20 mouse cellular contexts compared by ENCODE assay signal in the genomic region with DNA sequence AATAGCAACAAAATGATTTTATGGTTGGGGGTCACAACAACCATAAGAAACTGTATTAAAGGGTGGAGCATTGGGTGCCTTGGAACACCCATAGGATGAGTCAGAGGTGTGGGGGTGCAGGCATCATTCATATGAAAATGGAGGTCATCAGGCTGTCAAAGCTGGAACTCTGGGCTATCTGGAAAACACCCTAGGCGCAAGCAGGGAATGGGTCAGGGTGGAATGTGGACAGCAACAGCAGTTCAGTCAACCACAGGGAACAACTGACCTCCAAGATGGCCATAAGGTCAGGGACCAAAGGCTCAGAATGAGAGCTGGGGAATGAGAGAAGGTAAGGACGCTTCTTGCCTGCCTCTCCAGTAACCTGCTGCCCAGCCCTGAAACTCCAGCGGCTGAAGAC. TPM values are rescaled to one million over a fixed set of nuclear protein-coding genes. Genes with fewer than 3 reads are reported as not detected.
"Had no signal": no experiment of that assay in that cellular context is flagged by ENCODE, and none has a peak within 500 bp of the region (broad histone marks: within the 10 kb centered on the region; RNA-seq: fewer than 3 reads in every experiment).

No protein-coding gene starts in this region.

- DNase-seq: lung, adult 18-20 months; lung, embryonic 14.5 days; lung, postnatal 10 days; lung, postnatal 4 days; retina, postnatal 1 day; right cerebral cortex, adult 18-20 months; right cerebral cortex, postnatal 25 days; right cerebral cortex, postnatal 4 days; spleen, adult 18-20 months; thymus, adult 18-20 months; thymus, postnatal 14 days; thymus, postnatal 36 days had no signal

- H3K9me3 ChIP-seq: midbrain, embryonic 10.5 days; midbrain, embryonic 13.5 days; neural tube, embryonic 13.5 days; neural tube, embryonic 15.5 days had no signal

- H3K36me3 ChIP-seq: midbrain, embryonic 13.5 days; neural tube, embryonic 13.5 days; neural tube, embryonic 15.5 days had no signal

- ATAC-seq: midbrain, embryonic 13.5 days; midbrain, embryonic 16.5 days had no signal

- H3K27me3 ChIP-seq: midbrain, embryonic 13.5 days; neural tube, embryonic 13.5 days; neural tube, embryonic 15.5 days had no signal

- H3K4me3 ChIP-seq: midbrain, embryonic 10.5 days; midbrain, embryonic 13.5 days; myocyte; neural tube, embryonic 13.5 days; neural tube, embryonic 15.5 days had no signal

RNA-seq across cellular contexts. Expression of a gene that starts 14.4 kb away (rescaled TPM):
- total RNA-seq: megakaryocyte, adult 5-6 weeks had no signal

RNA-seq across cellular contexts. Expression of a gene that starts 14.4 kb away (rescaled TPM):
- total RNA-seq: megakaryocyte-erythroid progenitor cell, adult 5-6 weeks had no signal
